Mouse (Mus musculus) ES-Bruce4 (cell line): ENCODE measurements around the gene Vps52.

Source experiments
- CTCF ChIP-seq: IDR thresholded peaks from one replicate; pipeline ENCODE4 v1.8.1; 2011; ENCODE audit warnings: low read depth, low read length
- POLR2A ChIP-seq: IDR thresholded peaks from one replicate; pipeline ENCODE4 v1.8.1; 2011; ENCODE audit warnings: low read length; ENCODE audit not compliant: insufficient read depth

GRCm38 (mm10) chr17:33931947-33932346, 23.7 kb upstream of the Vps52 start:
- TF ChIP-seq POLR2A (no peak), CTCF (no peak)
